Mouse (Mus musculus) lung, postnatal 0 days (tissue): ENCODE data around the gene Zfp13.

Experiments used
- CTCF ChIP-seq: IDR thresholded peaks from 2 replicates; pipeline ENCODE4 v1.5.1; 2016; ENCODE audit warnings: antibody characterized with exemption, mild to moderate bottlenecking
- EP300 ChIP-seq: IDR thresholded peaks from 2 replicates; pipeline ENCODE4 v1.6.1; 2016; ENCODE audit warnings: antibody characterized with exemption, mild to moderate bottlenecking, control low read depth

DNA sequence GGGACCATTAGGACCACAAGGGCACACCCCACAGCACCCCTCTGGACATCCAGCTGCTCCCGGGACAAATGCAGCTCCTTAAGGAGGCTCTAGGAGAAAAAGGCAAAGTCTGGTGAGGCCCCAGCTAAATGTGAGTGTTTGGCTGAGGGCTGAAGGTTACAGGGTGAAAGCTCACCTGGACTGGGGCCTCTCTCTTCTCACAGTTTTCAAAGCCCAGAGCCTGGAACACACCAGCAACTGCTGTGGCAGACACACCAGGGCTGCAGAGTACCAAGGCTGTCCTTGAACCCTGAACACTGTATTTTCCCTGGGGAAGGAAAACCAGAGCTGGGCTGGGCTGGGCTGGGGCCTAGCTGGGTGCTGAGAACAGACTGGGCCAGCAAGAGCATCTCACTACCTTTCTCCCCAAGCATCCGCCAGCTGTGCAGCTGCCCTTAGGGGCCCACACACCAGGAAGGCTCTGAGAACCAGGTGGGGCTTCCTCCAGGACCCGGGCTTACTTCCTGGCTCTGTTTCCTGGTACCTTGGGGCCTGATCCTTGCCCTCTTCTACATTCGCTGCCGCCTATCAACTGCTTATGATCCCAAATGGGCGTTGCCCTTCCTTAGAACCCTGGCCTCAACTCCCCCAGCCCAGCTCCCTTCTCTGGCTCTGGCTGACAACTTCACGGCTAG is 43.9 kb downstream of the Zfp13 start:
- TF ChIP-seq EP300 = no peak
- TF ChIP-seq CTCF = no peak
